In genomic region chr6:136795110-136795509, GRCm38 (mm10) we compare ENCODE assay signal across 14 mouse cellular contexts. TPM values are rescaled to one million over a fixed set of nuclear protein-coding genes. Genes with fewer than 3 reads are reported as not detected.
"Had no signal": no experiment of that assay in that cellular context is flagged by ENCODE, and none has a peak within 500 bp of the region (broad histone marks: within the 10 kb centered on the region; RNA-seq: fewer than 3 reads in every experiment).

No protein-coding gene starts in this region.

- H3K4me3 ChIP-seq: myocyte; neural tube, embryonic 15.5 days had no signal

- H3K27ac ChIP-seq: kidney, postnatal 0 days; limb, embryonic 12.5 days; midbrain, embryonic 10.5 days; neural tube, embryonic 15.5 days had no signal

- H3K9ac ChIP-seq: limb, embryonic 12.5 days; neural tube, embryonic 15.5 days had no signal

- H3K36me3 ChIP-seq: limb, embryonic 12.5 days; midbrain, embryonic 10.5 days; neural tube, embryonic 15.5 days had no signal

- DNase-seq: kidney, adult 11 months; kidney, adult 9 months; kidney, postnatal 36 days; layer of hippocampus, adult 9-11 months; layer of hippocampus, postnatal 36 days; lung, adult 18-20 months; midbrain, embryonic 14.5 days; right cerebral cortex, postnatal 14 days; thymus, postnatal 36 days had no signal

- H3K27me3 ChIP-seq: limb, embryonic 12.5 days; neural tube, embryonic 15.5 days had no signal

- H3K9me3 ChIP-seq: limb, embryonic 12.5 days; midbrain, embryonic 10.5 days; neural tube, embryonic 15.5 days had no signal

RNA-seq across cellular contexts. Expression of gene Gucy2c, which starts 13.5 kb away (rescaled TPM):
- polyA plus RNA-seq: limb, embryonic 12.5 days had no signal
